Mouse (Mus musculus) layer of hippocampus, adult 9-10 months (tissue): ENCODE measurements at regions not wholly inside any gene's neighbourhood (a gene's known extent, or its start where the extent isn't known, plus 50 kb on each side); places are given as distances from the start of the nearest gene placed in this dataset.

Experiments
- DNase-seq: peaks from one replicate; pipeline ENCODE4 v3.0.0; 2022; ENCODE audit warnings: low spot score

- no peak for DNase-seq
Measured at GRCm38 (mm10) chr12:35863141-35863540, 62.3 kb upstream of the Agr3 start.

GRCm38 (mm10) chr12:35853159-35853558 lies 72.3 kb upstream of the Agr3 start:
- DNase-seq = peak; percentile 21

- DNase-seq = peak; percentile 21
Measured at GRCm38 (mm10) chr12:35846905-35847610, 78.4 kb upstream of the Agr3 start.

- no peak for DNase-seq
Measured at GRCm38 (mm10) chr12:35836946-35837345, 88.5 kb upstream of the Agr3 start.

GRCm38 (mm10) chr12:35833285-35833684 lies 92.1 kb upstream of the Agr3 start:
- DNase-seq = no peak

GRCm38 (mm10) chr12:35831922-35832512 lies 93.4 kb upstream of the Agr3 start:
- DNase-seq = no peak

- peak; percentile 36 for DNase-seq
Measured at GRCm38 (mm10) chr12:35831268-35831667, 94.2 kb upstream of the Agr3 start.

GRCm38 (mm10) chr12:35827797-35828196 lies 97.6 kb upstream of the Agr3 start:
- no peak for DNase-seq

GRCm38 (mm10) chr12:35826990-35827389 lies 98.4 kb upstream of the Agr3 start:
- DNase-seq = no peak

- no peak for DNase-seq
Measured at GRCm38 (mm10) chr12:35824587-35824987, 100.8 kb upstream of the Agr3 start.

- no peak for DNase-seq
Measured at GRCm38 (mm10) chr12:35799261-35799660, 126.2 kb upstream of the Agr3 start.

GRCm38 (mm10) chr12:35775396-35775795 lies 150.0 kb upstream of the Agr3 start:
- no peak for DNase-seq

- DNase-seq = no peak
Measured at GRCm38 (mm10) chr12:35770387-35771024, 154.9 kb upstream of the Agr3 start.

GRCm38 (mm10) chr12:35758916-35759315 lies 166.5 kb upstream of the Agr3 start:
- DNase-seq = no peak

- no peak for DNase-seq
Measured at GRCm38 (mm10) chr12:35755159-35755558, 170.3 kb upstream of the Agr3 start.

GRCm38 (mm10) chr12:35747997-35748396 lies 177.4 kb upstream of the Agr3 start:
- DNase-seq = no peak

- DNase-seq = no peak
Measured at GRCm38 (mm10) chr12:35746691-35747299, 178.6 kb upstream of the Agr3 start.

GRCm38 (mm10) chr12:35742729-35743128 lies 182.7 kb upstream of the Agr3 start:
- no peak for DNase-seq

- no peak for DNase-seq
Measured at GRCm38 (mm10) chr12:35736427-35736826, 189.0 kb upstream of the Agr3 start.

GRCm38 (mm10) chr12:35735002-35735401 lies 190.4 kb upstream of the Agr3 start:
- DNase-seq = no peak

- no peak for DNase-seq
Measured at GRCm38 (mm10) chr12:35734371-35734770, 191.0 kb upstream of the Agr3 start.

- DNase-seq = no peak
Measured at GRCm38 (mm10) chr12:35733580-35733979, 191.8 kb upstream of the Agr3 start.

GRCm38 (mm10) chr12:35725910-35726309 lies 191.1 kb upstream of the Ahr start:
- no peak for DNase-seq
